Mouse (Mus musculus) embryonic fibroblast, embryonic 13.5 days (primary cell): ENCODE data around the gene Kcnip2. TPM values are rescaled to one million over a fixed set of nuclear protein-coding genes. Genes with fewer than 3 reads are reported as not detected.

ENCODE experiments used
- H3K27ac ChIP-seq: 2 replicates; pipeline ENCODE4 v1.5.1; 2012; ENCODE audit warnings: low read length, control low read depth, inconsistent platforms; ENCODE audit not compliant: insufficient read depth
- H3K4me1 ChIP-seq: 2 replicates; pipeline ENCODE4 v1.6.1; 2011; ENCODE audit warnings: low read length; ENCODE audit not compliant: control insufficient read depth, insufficient read depth
- H3K4me3 ChIP-seq: 2 replicates; pipeline ENCODE4 v1.5.1; 2011; ENCODE audit warnings: mild to moderate bottlenecking, control low read depth, low read length; ENCODE audit not compliant: insufficient read depth
- CTCF ChIP-seq: IDR thresholded peaks from 2 replicates; pipeline ENCODE4 v1.5.1; 2011; ENCODE audit warnings: mild to moderate bottlenecking, control low read depth, low read length, moderate library complexity, borderline replicate concordance; ENCODE audit not compliant: insufficient read depth
- POLR2A ChIP-seq: IDR thresholded peaks from 2 replicates; pipeline ENCODE4 v1.6.1; 2011; ENCODE audit warnings: low read depth, mild to moderate bottlenecking, control low read depth, low read length, moderate library complexity
- polyA plus RNA-seq: library from polyadenylated mRNA; stranded (reverse); fragments of >200 nt; gene quantifications from 2 replicates; pipeline ENCODE4 v1.2.4, GENCODE M21; 2011; ENCODE audit warnings: low read depth; ENCODE audit not compliant: missing spikeins, insufficient read length

Kcnip2 gene
- polyA plus RNA-seq, 1 experiment: not detected

- Histone ChIP-seq H3K4me1 (no peaks in the 10 kb centered on the region), H3K27ac (no peak within 1 kb of the TSS), H3K4me3 (peak within 1 kb of the TSS; percentile 13)
- TF ChIP-seq POLR2A: no peak
- no peak for TF ChIP-seq CTCF
These were observed 73.5 kb downstream of the Kcnip2 start, which contains the start of gene Fgf8 for GRCm38 (mm10) chr19:45742218-45742983. Fgf8 (minus strand) TSS chr19:45742915.

Other genes starting within 250 kb of the Kcnip2 start
- 13.4 and 18.0 TPM in 2 replicates for gene Fbxw4, start 155.7 kb downstream of the Kcnip2 start, polyA plus RNA-seq
- gene Fgf8, start 73.1 kb downstream of the Kcnip2 start, polyA plus RNA-seq: not detected in 2 replicates
- 95.8 and 99.4 TPM in 2 replicates for gene Npm3, start 66.5 kb downstream of the Kcnip2 start, polyA plus RNA-seq
- 87.3 and 87.4 TPM in 2 replicates for gene Mgea5, start 32.2 kb downstream of the Kcnip2 start, polyA plus RNA-seq
- gene Armh3, start 182.4 kb upstream of the Kcnip2 start, polyA plus RNA-seq: 10.5 and 15.3 TPM in 2 replicates
- 4.7 and 5.4 TPM in 2 replicates for gene Hps6, start 187.4 kb upstream of the Kcnip2 start, polyA plus RNA-seq
- gene Pprc1, start 228.8 kb upstream of the Kcnip2 start, polyA plus RNA-seq: 46.9 and 58.0 TPM in 2 replicates
- gene Ldb1, start 229.2 kb upstream of the Kcnip2 start, polyA plus RNA-seq: 116 and 124 TPM in 2 replicates